Mouse (Mus musculus) cortical plate, adult 2 months (tissue): ENCODE measurements at regions not wholly inside any gene's neighbourhood (a gene's known extent, or its start where the extent isn't known, plus 50 kb on each side); places are given as distances from the start of the nearest gene placed in this dataset.

ENCODE experiments used
- CTCF ChIP-seq: fragments of 200-500 bp; IDR thresholded peaks from 2 replicates; pipeline ENCODE4 v1.5.1; 2011; ENCODE audit warnings: mild to moderate bottlenecking, control low read depth, low read length; ENCODE audit not compliant: insufficient read depth; ENCODE audit errors: extremely low read depth
- POLR2A ChIP-seq: fragments of 200-500 bp; IDR thresholded peaks from 2 replicates; pipeline ENCODE4 v1.6.1; 2011; ENCODE audit warnings: mild to moderate bottlenecking, low read length, control low read depth; ENCODE audit not compliant: insufficient read depth; ENCODE audit errors: extremely low read depth

- no peak for TF ChIP-seq POLR2A
- no peak for TF ChIP-seq CTCF
Measured at GRCm38 (mm10) chr12:26872466-26872865, 403.5 kb downstream of the Cmpk2 start.
